Mouse (Mus musculus): ENCODE measurements around the gene Casq2.

The Casq2 gene

DNA sequence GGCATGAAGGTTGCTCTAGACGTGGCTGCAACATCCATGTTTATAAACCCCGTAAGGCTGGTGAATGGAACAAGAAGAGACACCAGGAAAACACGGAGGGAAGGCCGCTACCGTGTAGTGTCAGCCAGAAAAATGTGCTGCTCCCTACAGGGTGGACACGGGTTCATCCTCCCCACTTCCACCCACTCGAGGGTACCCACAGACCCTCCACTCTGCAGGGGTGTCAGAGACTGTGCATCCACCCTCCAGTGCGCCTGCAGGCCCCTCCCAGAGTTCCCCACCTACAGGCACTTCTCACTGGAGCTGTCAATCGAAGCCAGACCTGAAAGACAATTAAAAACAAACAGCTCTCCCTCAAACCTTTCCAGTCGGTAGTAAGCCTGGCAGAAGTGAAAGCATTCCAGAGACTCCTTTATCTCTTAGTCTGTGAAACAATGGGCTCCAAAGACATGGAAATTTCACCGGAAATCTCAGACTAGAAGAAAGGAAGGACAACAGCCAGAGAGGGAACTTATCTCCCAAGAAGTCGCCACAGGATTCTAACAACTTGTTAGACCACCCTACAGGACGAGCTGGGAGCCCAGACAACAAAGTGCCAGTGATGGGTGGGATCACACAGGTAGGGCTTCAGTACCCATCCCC is 2.5 kb upstream of the Casq2 start:
- no peak for DNase-seq (ENCODE audit: low read depth)

GRCm38 (mm10) chr3:102084833-102085491 is 1.3 kb upstream of the Casq2 start:
- DNase-seq (ENCODE audit: low read depth) = no peak

DNA sequence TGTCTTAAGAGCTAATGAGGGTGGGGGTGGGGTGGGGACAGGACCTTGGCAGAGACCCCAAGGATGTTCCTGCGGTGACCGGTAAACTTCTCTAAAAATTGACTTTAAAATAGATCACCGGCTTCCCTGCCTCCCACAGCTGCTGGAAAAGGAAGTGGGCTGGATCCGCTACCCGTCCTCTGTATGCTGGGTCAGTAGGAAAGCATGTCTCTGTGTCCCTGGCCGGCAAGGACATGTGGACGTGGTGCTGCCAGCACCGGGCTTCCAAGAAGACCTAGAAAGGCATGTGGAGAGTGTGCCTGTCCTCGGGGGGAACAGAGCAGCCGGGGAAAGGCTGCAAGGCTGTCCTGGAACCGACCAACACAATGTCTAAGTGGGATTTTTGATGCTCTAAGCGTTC is 496 bp upstream of the Casq2 start:
- no peak for DNase-seq (ENCODE audit: low read depth)

GRCm38 (mm10) chr3:102094841-102095240 is 8.6 kb downstream of the Casq2 start:
- DNase-seq (ENCODE audit: low read depth) = no peak

DNA sequence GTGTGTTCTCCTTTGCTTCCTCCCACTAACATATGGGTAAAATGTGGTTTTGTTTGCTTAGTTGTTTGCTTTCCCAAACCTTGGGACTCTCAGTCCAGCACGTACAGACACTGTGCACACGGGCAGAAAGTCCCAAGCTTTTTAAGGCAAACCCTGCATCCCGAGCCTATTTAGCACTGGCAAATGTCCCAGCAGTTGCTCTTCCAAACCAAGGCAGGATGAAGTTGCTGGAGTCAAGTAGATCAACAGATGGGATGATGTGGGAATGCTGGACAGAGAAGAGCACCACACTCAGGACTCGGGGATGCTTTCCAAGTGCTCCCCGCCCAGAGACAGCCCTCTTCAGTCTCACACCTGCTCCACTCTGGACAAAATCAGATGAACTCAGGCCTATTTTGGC is 9.2 kb downstream of the Casq2 start:
- DNase-seq (ENCODE audit: low read depth) = no peak

DNA sequence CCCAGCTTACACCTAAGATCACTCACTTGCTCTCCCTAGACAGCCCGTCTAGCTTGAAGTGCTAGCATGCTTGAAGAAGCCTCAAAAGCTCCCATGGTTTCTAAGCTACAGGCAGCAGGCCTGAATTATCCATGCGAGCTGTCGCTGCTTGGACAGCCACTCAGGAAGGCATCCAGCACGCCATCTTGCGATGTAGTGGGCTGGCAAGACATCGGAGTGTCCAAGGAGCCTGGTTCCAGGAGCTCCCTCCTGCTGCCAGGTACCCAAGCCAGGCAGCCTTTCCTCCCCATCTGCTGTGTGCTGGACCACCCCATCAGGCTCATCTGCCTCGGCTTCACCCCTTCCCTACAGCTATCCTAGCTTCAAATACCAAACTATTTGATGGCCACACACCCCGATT is 10.2 kb downstream of the Casq2 start:
- DNase-seq (ENCODE audit: low read depth) = no peak

DNA sequence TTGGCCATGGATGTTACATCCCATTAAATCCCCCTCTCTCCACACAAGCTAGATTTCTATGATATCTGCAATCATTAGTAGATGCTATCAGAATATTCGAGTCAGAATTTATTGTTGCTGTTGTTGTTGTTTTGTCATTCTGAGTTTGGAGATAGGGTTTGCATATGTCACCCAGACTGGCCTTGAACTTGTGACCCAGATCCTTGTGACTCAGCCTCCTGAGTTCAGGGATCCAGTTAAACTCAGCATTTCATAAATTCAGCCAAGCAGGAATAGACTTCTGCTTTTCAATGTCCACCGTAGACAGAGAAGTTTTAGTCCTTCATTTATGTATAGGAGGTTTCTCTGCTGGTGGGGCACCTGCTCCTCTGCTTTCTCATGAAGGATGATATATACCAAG is 10.8 kb downstream of the Casq2 start:
- no peak for DNase-seq (ENCODE audit: low read depth)

GRCm38 (mm10) chr3:102099242-102099641 is 13.0 kb downstream of the Casq2 start:
- DNase-seq (ENCODE audit: low read depth) = no peak

DNA sequence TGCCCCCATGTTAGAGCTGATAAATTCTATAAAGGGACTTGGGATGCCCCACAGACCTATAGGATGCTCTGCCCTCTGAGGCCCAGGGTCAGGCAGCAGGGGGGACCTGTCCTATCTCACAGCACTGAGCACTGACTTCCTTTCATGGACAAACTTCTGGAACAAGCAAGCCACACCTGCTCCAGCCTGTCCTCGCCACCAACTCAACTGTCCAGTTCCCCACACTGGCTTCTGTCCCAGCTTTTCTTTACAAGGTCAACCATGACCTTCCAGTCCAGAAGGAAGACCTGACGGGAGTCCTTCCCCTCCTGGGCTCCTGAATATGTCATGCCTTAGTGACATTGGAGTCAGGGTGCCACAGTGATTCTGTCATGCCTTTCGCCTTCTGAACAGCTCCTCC is 13.6 kb downstream of the Casq2 start:
- no peak for DNase-seq (ENCODE audit: low read depth)

DNA sequence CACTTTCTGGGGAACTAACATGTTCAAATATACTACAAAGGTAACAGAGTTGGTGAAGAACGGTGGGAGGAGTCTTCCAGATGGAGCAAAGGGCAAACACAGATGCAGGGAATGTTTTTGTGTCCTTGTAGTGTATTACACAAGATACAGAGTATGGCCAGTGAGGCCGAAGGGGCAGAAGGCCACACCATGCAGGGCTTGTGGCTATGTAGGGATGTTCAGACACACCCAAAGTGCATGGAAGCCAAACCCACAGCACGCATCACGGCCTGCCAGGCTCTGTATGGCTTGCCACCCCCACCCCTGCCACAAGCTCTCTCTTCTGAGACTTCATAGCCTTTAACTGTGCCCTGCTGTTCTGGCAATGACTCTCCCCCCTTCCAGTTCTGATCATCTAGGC is 15.2 kb downstream of the Casq2 start:
- DNase-seq (ENCODE audit: low read depth) = no peak

DNA sequence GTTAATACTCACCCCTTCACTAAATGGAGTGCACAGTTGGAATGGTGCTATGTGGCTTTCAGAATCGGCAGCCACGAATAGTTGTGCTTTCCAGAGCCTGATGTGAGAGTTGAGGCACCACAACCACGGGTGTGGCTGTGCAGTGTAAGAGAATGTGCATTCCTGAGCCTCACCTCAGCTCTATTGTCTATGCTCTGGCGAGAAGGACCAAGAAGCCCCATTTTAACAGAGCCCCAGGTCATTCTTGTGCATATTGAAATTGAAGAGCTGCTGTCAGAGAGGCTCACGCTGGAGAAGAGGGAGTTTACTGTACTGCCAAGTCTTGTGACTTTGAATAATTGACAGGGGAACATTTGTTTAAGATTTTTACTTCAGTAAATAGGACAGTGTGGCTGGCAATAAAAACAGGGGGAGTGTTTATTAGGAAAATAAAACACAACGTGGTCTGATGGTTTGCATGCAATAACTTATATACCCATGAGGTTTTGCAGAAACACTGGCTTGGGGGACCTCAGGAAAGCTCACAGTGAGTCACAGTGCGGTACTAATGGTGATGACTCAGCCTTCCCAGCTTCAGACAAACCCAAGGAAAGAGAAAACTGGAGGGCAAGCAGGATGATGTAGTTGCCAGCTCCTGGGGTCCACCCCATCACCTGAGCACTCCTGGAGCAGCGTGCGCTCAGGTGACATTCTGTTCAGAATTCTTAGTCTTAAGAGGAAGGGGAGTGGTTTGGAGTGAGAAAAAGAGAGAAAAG is 17.8 kb downstream of the Casq2 start:
- DNase-seq (ENCODE audit: low read depth) = no peak

GRCm38 (mm10) chr3:102108201-102108600 is 22.0 kb downstream of the Casq2 start:
- no peak for DNase-seq (ENCODE audit: low read depth)

- no peak for DNase-seq (ENCODE audit: low read depth)
Observed at GRCm38 (mm10) chr3:102111979-102112599, 25.9 kb downstream of the Casq2 start.

- DNase-seq (ENCODE audit: low read depth) = no peak
Observed at GRCm38 (mm10) chr3:102120947-102121346, 34.7 kb downstream of the Casq2 start.

DNA sequence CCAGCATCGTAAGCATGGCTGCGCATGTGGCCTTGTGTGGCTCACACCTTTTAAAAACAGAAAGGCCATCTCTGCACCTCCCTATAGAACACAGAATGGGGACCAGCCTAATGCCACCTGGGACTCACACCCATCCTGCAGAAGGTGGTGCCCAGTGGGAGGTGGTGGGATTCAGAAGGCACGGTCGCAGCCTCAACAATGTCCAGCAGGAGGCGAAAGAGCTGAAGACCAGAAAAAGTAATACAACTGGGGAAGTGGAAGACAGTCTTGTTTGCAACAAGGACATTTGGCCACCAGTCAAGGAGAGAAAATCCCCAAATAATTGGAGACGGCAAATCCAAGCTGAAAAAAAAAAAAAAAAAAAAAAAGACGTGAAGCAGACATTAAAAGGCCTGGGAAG is 35.8 kb downstream of the Casq2 start:
- no peak for DNase-seq (ENCODE audit: low read depth)

DNA sequence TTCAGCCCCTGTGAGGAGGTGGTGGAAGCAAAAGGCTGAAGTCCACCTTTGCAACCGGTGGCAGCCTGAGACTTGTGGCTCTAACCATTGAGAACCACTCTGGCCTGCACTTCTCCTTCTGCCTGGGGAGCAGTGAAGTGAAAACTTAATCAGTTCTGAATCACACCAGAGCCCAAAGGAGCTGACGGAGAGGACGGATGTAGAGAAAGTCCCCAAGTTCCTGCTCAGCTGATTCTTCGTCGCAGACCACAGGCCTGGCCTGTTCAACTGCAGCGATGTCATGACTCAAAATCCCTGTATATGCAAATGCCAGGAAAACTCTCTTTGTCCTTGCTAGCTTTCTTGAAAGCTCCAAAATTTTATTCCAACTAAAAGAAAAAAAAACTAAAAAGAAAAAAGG is 37.4 kb downstream of the Casq2 start:
- no peak for DNase-seq (ENCODE audit: low read depth)

GRCm38 (mm10) chr3:102125546-102125945 is 39.3 kb downstream of the Casq2 start:
- no peak for DNase-seq (ENCODE audit: low read depth)

DNA sequence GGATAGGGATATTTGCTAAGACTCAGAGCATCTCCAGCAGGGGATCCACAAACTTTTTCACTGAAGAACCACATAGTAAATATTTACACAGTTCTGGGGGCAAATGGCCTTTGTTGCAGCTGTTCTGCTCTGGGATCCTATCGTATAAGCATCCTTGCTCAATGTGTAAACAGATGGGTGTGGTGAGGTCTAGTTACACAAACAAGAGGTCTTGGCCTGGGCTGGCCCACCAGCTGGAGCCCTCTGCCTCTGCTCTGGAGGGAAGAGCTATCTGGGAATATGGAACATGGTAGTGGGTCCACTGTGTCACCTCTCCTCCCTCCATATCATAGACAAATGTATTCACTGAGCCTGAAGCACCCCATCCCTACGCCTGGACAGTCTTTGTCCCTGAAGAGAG is 40.9 kb downstream of the Casq2 start:
- DNase-seq (ENCODE audit: low read depth) = no peak

DNA sequence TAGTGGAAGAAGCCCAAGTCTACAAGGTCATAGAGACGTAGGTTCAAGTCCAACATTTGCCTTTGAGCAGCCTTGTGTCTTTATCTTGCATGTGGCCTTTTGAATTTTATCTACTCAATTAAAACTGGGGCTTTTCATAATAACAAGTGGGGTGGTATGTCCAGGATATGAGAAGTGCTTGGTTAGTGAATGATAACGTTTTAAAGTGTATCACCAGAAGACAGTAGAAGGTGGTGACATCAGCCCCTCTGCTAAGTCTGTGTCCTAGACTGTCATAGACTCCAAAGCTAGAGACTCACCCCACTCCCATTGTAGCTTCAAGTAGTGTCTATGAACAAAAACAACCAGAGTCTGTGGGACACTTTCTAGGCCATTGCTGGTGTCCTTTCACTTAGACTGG is 42.0 kb downstream of the Casq2 start:
- no peak for DNase-seq (ENCODE audit: low read depth)

GRCm38 (mm10) chr3:102130478-102130877 is 44.3 kb downstream of the Casq2 start:
- DNase-seq (ENCODE audit: low read depth) = no peak

GRCm38 (mm10) chr3:102131627-102132324 is 45.6 kb downstream of the Casq2 start:
- DNase-seq (ENCODE audit: low read depth) = no peak

DNA sequence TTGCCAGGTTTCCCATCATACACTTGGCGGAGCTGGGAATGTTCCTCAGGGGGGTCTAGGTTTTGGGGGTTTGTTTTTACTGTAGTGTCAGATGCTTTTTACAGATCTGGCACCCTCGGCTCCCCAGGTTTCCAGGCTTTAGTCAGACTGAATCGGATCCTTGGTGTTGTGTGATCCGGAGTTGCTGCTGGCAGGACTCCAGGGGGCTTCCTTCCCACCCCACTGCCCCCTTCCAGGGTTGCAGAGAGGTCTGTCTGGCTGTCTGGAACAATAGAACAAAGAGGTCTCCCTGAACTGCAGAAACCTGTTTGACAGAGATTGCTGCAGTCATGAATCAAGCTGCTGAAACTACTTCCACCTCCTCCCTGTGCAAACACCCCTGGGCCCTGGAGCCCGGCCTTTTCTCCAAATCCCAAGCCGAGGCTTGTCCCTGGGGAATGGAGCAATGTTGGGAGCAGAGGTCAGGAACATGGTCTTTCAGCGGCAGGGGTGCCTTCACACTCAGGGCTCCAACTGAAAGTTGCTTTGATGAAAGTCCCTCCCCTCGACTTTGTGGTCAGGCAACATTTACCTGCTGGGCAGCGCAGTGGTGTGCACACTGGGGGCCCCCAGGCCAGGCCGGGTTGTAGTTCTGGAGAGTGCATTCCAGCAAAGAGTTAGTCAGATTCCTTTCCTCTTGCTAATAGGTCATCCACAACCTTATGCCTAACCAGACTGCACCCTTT is 49.3 kb downstream of the Casq2 start:
- no peak for DNase-seq (ENCODE audit: low read depth)

Measured in naive thymus-derived CD4-positive, alpha-beta T cell, adult 2 months (primary cell).